Mouse (Mus musculus) bone marrow, adult 2 months (tissue): ENCODE results near the gene Map2k5. TPM values are rescaled to one million over a fixed set of nuclear protein-coding genes. Genes with fewer than 3 reads are reported as not detected.
A peak's percentile ranks its signal among the peaks of the same experiment; 100 is the strongest.

Experiments
- H3K27ac ChIP-seq: fragments of 200-500 bp; 2 replicates; pipeline ENCODE4 v1.5.1; 2012; ENCODE audit warnings: low read depth, mild to moderate bottlenecking, control low read depth, inconsistent platforms, low read length; ENCODE audit not compliant: control insufficient read depth, poor library complexity, insufficient read depth
- H3K4me1 ChIP-seq: fragments of 200-500 bp; 2 replicates; pipeline ENCODE4 v1.6.1; 2011; ENCODE audit warnings: low read length; ENCODE audit not compliant: control insufficient read depth, insufficient read depth
- H3K4me3 ChIP-seq: fragments of 200-500 bp; replicated peaks from 2 replicates; pipeline ENCODE3; 2011; ENCODE audit warnings: mild to moderate bottlenecking, low read depth, low read length, control low read depth; ENCODE audit not compliant: control insufficient read depth
- CTCF ChIP-seq: fragments of 200-500 bp; IDR thresholded peaks from 2 replicates; pipeline ENCODE4 v1.5.1; 2011; ENCODE audit warnings: low read length, control low read depth; ENCODE audit not compliant: control insufficient read depth, insufficient read depth
- POLR2A ChIP-seq: fragments of 200-500 bp; IDR thresholded peaks from 2 replicates; pipeline ENCODE4 v1.6.1; 2011; ENCODE audit warnings: low read depth, mild to moderate bottlenecking, control low read depth, low read length, borderline replicate concordance; ENCODE audit not compliant: control insufficient read depth
- WGBS: fragments of 180-500 bp; shearing (Covaris S2); methylation state at CpG from one replicate; pipeline ENCODE4 v1.1.7; 2018; 5-methylcytosine and 5-hydroxymethylcytosine counted together
- polyA plus RNA-seq: library from polyadenylated mRNA; stranded (reverse); fragments of >200 nt; gene quantifications from 2 replicates; pipeline ENCODE4 v1.2.4, GENCODE M21; 2011; ENCODE audit warnings: low replicate concordance; ENCODE audit not compliant: missing spikeins, insufficient read depth, insufficient read length

Map2k5 gene
- polyA plus RNA-seq, 1 experiment = 13.9 TPM

GRCm38 (mm10) chr9:63201376-63202323 is 176.1 kb downstream of the Map2k5 start:
- H3K4me3 ChIP-seq = no peak overlapping the region
- 87% methylated on average over 15 of the region's 15 CpGs for WGBS
- H3K27ac ChIP-seq = no peak overlapping the region
- TF ChIP-seq POLR2A (no peak), CTCF (0 out of 2 replicates have a peak, but pooled peaks have one; percentile 8)
- no peaks in the 10 kb centered on the region for H3K4me1 ChIP-seq

GRCm38 (mm10) chr9:63197252-63197651 is 180.4 kb downstream of the Map2k5 start:
- TF ChIP-seq POLR2A (no peak), CTCF (no peak)
- WGBS = 84% methylated on average over 8 of the region's 8 CpGs

GRCm38 (mm10) chr9:63196114-63196682 is 181.5 kb downstream of the Map2k5 start:
- no peak overlapping the region for H3K27ac ChIP-seq
- H3K4me1 ChIP-seq = no peaks in the 10 kb centered on the region
- no peak for TF ChIP-seq CTCF
- TF ChIP-seq POLR2A = no peak
- no peak overlapping the region for H3K4me3 ChIP-seq
- WGBS = 88% methylated on average over 8 of the region's 8 CpGs

More at GRCm38 (mm10) chr9:63197252-63197651, 180.4 kb downstream of the Map2k5 start:
- Histone ChIP-seq H3K4me3 (no peak overlapping the region), H3K27ac (no peak overlapping the region), H3K4me1 (no peaks in the 10 kb centered on the region)

- Histone ChIP-seq H3K4me1 (no peaks in the 10 kb centered on the region), H3K4me3 (no peak overlapping the region), H3K27ac (no peak overlapping the region)
- 86% methylated on average over 4 of the region's 4 CpGs for WGBS
- TF ChIP-seq POLR2A (no peak), CTCF (no peak)
These were observed 182.2 kb downstream of the Map2k5 start for GRCm38 (mm10) chr9:63195523-63195922.

- WGBS = 74% methylated on average over 9 of the region's 9 CpGs
These were observed 182.9 kb downstream of the Map2k5 start for GRCm38 (mm10) chr9:63194791-63195190.

GRCm38 (mm10) chr9:63192809-63193208 is 184.9 kb downstream of the Map2k5 start:
- WGBS = 85% methylated on average over 4 of the region's 4 CpGs
- Histone ChIP-seq H3K27ac (no peak overlapping the region), H3K4me3 (no peak overlapping the region), H3K4me1 (no peaks in the 10 kb centered on the region)
- TF ChIP-seq CTCF (no peak), POLR2A (no peak)

More at GRCm38 (mm10) chr9:63194791-63195190, 182.9 kb downstream of the Map2k5 start:
- H3K4me3 ChIP-seq = no peak overlapping the region
- TF ChIP-seq POLR2A = no peak
- no peak for TF ChIP-seq CTCF
- no peaks in the 10 kb centered on the region for H3K4me1 ChIP-seq
- H3K27ac ChIP-seq = no peak overlapping the region

GRCm38 (mm10) chr9:63187310-63187709 is 190.4 kb downstream of the Map2k5 start:
- WGBS = 83% methylated on average over 7 of the region's 7 CpGs
- Histone ChIP-seq H3K4me1 (no peaks in the 10 kb centered on the region), H3K27ac (no peak overlapping the region), H3K4me3 (no peak overlapping the region)
- TF ChIP-seq CTCF (no peak), POLR2A (no peak)

GRCm38 (mm10) chr9:63185249-63185648 is 192.5 kb downstream of the Map2k5 start:
- H3K27ac ChIP-seq = no peak overlapping the region
- TF ChIP-seq CTCF = no peak
- no peak for TF ChIP-seq POLR2A
- H3K4me1 ChIP-seq = no peaks in the 10 kb centered on the region
- H3K4me3 ChIP-seq = no peak overlapping the region
- 86% methylated on average over 7 of the region's 7 CpGs for WGBS

GRCm38 (mm10) chr9:63183864-63184263 is 193.8 kb downstream of the Map2k5 start:
- Histone ChIP-seq H3K4me1 (no peaks in the 10 kb centered on the region), H3K27ac (no peak overlapping the region), H3K4me3 (no peak overlapping the region)
- 85% methylated on average over 7 of the region's 7 CpGs for WGBS
- TF ChIP-seq CTCF = no peak
- TF ChIP-seq POLR2A = no peak
